Mouse (Mus musculus) lung, adult 2 months (tissue): ENCODE measurements at regions not wholly inside any gene's neighbourhood (a gene's known extent, or its start where the extent isn't known, plus 50 kb on each side); places are given as distances from the start of the nearest gene placed in this dataset.

Source experiments
- CTCF ChIP-seq: fragments of 200-500 bp; IDR thresholded peaks from 2 replicates; pipeline ENCODE4 v1.5.1; 2011; ENCODE audit warnings: mild to moderate bottlenecking, low read length, control low read depth; ENCODE audit not compliant: insufficient read depth
- POLR2A ChIP-seq: fragments of 200-500 bp; IDR thresholded peaks from 2 replicates; pipeline ENCODE4 v1.6.1; 2011; ENCODE audit warnings: low read depth, mild to moderate bottlenecking, control low read depth, low read length, borderline replicate concordance; ENCODE audit errors: extremely low read depth

DNA sequence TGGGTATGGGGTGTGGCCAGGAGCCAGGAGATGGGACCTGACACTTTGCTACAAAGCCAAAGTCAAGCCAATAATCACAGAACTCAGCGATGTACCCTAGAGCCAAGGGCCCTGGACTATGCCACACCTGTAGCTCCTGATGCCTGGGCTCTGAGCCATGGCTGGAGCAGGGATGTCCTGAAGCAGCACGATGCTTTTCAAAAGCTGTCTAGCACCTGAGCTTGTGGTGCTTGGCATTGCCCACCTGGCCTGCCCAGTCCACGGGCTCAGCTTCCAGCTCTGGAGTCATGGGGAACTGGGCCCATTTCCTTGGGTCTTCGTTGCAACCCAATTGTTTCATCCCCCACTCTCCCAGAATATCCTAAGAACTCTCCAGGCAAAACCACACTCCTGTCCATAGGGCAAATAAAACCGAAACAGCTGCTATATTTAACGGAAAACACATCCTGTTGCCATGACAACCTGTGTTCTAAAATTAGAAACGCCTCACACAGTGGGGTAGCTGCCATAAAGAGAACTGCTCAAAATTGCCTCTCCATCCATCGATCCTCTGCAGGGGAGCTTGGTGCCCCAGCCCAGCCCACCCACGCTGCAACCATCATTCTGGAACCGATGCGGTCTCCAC is 102.2 kb downstream of the Ndufa10 start:
- TF ChIP-seq POLR2A = no peak
- TF ChIP-seq CTCF = no peak
